Mouse (Mus musculus) kidney, embryonic 15.5 days (tissue): ENCODE data around the gene Ube2h. TPM values are rescaled to one million over a fixed set of nuclear protein-coding genes. Genes with fewer than 3 reads are reported as not detected.

Experiments
- ATAC-seq: fragments of 200-750 bp; cut with Nextera tagmentation; replicated peaks from 2 replicates; pipeline ENCODE4 v1.8.0; 2017; ENCODE audit warnings: moderate TSS enrichment; ENCODE audit not compliant: low FRiP score
- H3K27ac ChIP-seq: fragments of 300-500 bp; sonication (generic); 2 replicates; pipeline ENCODE4 v1.5.1; 2015; ENCODE audit warnings: mild to moderate bottlenecking, inconsistent platforms
- H3K27me3 ChIP-seq: fragments of 300-500 bp; sonication (generic); 2 replicates; pipeline ENCODE4 v1.6.1; 2015; ENCODE audit warnings: inconsistent platforms
- H3K36me3 ChIP-seq: fragments of 300-500 bp; sonication (generic); 2 replicates; pipeline ENCODE4 v1.6.1; 2015; ENCODE audit warnings: inconsistent platforms
- H3K4me1 ChIP-seq: fragments of 300-500 bp; sonication (generic); 2 replicates; pipeline ENCODE4 v1.6.1; 2015; ENCODE audit warnings: inconsistent platforms
- H3K4me2 ChIP-seq: fragments of 300-500 bp; sonication (generic); 2 replicates; pipeline ENCODE4 v1.6.1; 2015; ENCODE audit warnings: moderate library complexity, mild to moderate bottlenecking, inconsistent platforms
- H3K4me3 ChIP-seq: fragments of 300-500 bp; sonication (generic); replicated peaks from 2 replicates; pipeline ENCODE4 v1.5.1; 2015; ENCODE audit warnings: mild to moderate bottlenecking, inconsistent platforms
- H3K9ac ChIP-seq: fragments of 300-500 bp; sonication (generic); 2 replicates; pipeline ENCODE4 v1.6.1; 2015; ENCODE audit warnings: mild to moderate bottlenecking, inconsistent platforms
- H3K9me3 ChIP-seq: fragments of 300-500 bp; sonication (generic); replicated peaks from 2 replicates; pipeline ENCODE4 v1.6.1; 2016; ENCODE audit warnings: inconsistent platforms
- WGBS: fragments of 180-500 bp; shearing (Covaris S2); methylation state at CpG from one replicate; pipeline ENCODE4 v1.1.7; 2015; ENCODE audit warnings: mixed read lengths; 5-methylcytosine and 5-hydroxymethylcytosine counted together
- polyA plus RNA-seq: library from polyadenylated mRNA; unstranded; fragments of >200 nt; fragmentation: Nextera tagmentation; extraction: Ambion mirVana; gene quantifications from 2 replicates; pipeline ENCODE4 v1.2.1, GENCODE M21; 2015

The Ube2h gene
- polyA plus RNA-seq, 1 experiment from 2014 or later: 50.6 TPM

DNA sequence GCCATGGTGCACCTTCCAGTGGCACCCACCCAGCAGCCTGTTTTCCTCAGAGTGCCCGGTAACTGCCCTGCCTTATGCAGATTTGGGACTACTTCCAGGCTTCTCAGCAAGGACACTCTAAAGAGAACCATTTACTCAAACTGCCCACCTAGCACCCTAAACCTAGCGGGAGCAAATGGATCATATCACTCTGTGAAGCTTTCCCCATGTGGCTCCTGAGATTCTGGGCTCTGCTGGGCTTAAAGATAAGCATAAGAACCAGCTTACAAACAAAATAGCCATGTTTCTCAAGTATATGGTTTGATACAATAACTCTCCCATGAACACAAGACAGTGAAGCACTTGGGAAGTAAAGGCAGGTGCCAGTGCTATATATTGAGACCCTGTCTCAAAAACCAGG, 11.8 kb downstream of the Ube2h start:
- Histone ChIP-seq H3K9ac (no peak overlapping the region), H3K4me2 (no peak overlapping the region), H3K9me3 (no peaks in the 10 kb centered on the region), H3K27ac (no peak overlapping the region), H3K4me1 (no peaks in the 10 kb centered on the region), H3K4me3 (no peak overlapping the region), H3K36me3 (peaks cover 68% of the 10 kb centered on the region), H3K27me3 (no peaks in the 10 kb centered on the region)
- ATAC-seq: no peak
- 94% methylated on average over 2 of the region's 2 CpGs for WGBS

DNA sequence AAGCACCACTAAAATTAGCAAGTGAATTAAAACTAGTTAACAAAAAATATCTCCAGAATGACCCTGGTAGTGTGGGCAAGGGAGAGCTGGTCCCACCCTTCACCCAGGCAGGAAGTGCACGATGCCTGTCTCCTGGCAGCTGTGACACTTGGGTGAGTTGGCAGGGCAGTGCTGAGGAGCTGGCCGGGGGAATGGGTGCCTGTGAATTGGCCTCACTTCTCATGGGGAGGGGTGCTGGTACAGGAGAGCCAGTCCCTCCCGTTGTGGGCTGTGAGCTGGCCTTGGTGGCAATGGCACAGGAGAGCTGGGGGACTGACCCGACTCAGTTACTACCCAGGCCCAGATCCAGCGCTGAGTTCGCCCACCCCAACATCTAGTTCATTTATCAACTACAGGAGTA, 16.4 kb downstream of the Ube2h start:
- ATAC-seq: 0 out of 2 replicates have a peak, but pooled peaks have one; percentile 29

DNA sequence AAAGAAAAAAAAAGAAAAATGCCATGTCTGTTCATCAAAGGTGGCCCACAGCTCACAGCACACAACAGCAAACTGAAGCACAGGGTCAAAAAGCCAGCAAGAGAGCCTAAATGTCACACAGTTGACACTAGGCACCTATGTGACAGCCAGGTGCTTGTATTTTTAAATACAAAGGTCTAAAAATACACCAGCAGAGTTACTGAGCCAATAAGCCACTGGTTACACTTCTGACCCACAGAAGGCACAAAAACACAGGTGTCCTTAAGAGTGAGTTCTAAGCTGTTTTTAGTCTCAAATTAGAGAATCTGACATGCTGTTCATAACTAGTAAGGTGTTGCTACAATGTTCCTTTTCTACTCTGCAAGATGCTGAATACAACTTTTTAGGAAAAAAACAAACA, 17.7 kb downstream of the Ube2h start:
- no peak for ATAC-seq
- Histone ChIP-seq H3K4me1 (no peaks in the 10 kb centered on the region), H3K36me3 (peaks cover 72% of the 10 kb centered on the region), H3K4me2 (no peak overlapping the region), H3K9ac (no peak overlapping the region), H3K27ac (no peak overlapping the region), H3K4me3 (no peak overlapping the region), H3K27me3 (no peaks in the 10 kb centered on the region), H3K9me3 (no peaks in the 10 kb centered on the region)

More for the DNA sequence above, 16.4 kb downstream of the Ube2h start:
- no peak overlapping the region for H3K9ac ChIP-seq
- WGBS: 64% methylated on average over 6 of the region's 6 CpGs
- no peak overlapping the region for H3K4me2 ChIP-seq
- H3K4me3 ChIP-seq: no peak overlapping the region
- peaks cover 70% of the 10 kb centered on the region for H3K36me3 ChIP-seq
- H3K27me3 ChIP-seq: no peaks in the 10 kb centered on the region
- no peaks in the 10 kb centered on the region for H3K4me1 ChIP-seq
- no peaks in the 10 kb centered on the region for H3K9me3 ChIP-seq
- no peak overlapping the region for H3K27ac ChIP-seq

DNA sequence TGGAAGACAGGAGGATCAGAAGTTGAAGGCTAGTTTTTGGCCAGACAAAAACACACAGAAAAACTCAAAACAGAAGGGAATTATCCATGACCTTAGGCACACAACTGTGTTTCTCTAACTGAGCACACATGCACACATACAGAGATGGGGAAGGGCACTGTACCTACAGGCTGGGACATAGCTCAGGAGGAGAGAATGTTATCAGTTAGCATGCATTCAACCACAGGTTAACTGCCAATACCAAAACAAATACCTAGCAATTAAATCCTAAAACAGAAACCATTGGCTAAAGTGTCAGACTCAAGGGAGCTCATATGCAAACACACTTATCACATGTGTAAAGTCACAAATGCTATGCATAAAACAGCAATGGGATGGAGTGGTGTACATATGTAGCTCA, 20.2 kb downstream of the Ube2h start:
- Histone ChIP-seq H3K4me1 (no peaks in the 10 kb centered on the region), H3K36me3 (peaks cover 80% of the 10 kb centered on the region), H3K9ac (no peak overlapping the region), H3K9me3 (no peaks in the 10 kb centered on the region), H3K27me3 (no peaks in the 10 kb centered on the region), H3K4me2 (no peak overlapping the region), H3K4me3 (no peak overlapping the region), H3K27ac (no peak overlapping the region)
- no peak for ATAC-seq

GRCm38 (mm10) chr6:30282361-30282760, 22.0 kb downstream of the Ube2h start:
- ATAC-seq: no peak
- H3K4me3 ChIP-seq: no peak overlapping the region
- no peaks in the 10 kb centered on the region for H3K4me1 ChIP-seq
- no peaks in the 10 kb centered on the region for H3K27me3 ChIP-seq
- no peak overlapping the region for H3K4me2 ChIP-seq
- H3K36me3 ChIP-seq: peaks cover 84% of the 10 kb centered on the region
- H3K27ac ChIP-seq: no peak overlapping the region
- H3K9ac ChIP-seq: no peak overlapping the region
- 96% methylated on average over 2 of the region's 2 CpGs for WGBS
- H3K9me3 ChIP-seq: no peaks in the 10 kb centered on the region

DNA sequence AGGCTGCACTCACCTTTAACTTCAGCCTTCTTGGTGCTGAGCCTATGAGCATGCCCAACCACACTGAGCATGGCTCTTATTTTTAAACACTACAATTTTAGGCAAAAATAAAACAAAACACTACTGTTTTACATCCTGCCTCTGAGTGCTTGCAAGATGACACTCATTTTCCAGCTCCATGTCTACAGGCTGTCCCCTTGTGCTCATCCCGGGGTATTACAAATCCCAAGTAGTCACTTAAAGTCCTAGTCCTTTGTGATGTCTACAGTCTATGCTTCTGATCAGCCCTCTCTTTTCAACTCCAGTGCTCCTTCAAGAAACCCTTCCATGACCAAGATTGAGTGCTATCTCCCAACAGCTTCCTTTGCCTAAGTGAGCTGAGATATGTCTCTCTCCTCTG, 26.0 kb downstream of the Ube2h start:
- WGBS: 69% methylated on average over 1 of the region's 1 CpGs
- Histone ChIP-seq H3K4me3 (no peak overlapping the region), H3K4me2 (no peak overlapping the region), H3K9me3 (no peaks in the 10 kb centered on the region), H3K27ac (no peak overlapping the region), H3K9ac (no peak overlapping the region), H3K36me3 (peaks cover 81% of the 10 kb centered on the region), H3K4me1 (no peaks in the 10 kb centered on the region), H3K27me3 (no peaks in the 10 kb centered on the region)
- no peak for ATAC-seq

DNA sequence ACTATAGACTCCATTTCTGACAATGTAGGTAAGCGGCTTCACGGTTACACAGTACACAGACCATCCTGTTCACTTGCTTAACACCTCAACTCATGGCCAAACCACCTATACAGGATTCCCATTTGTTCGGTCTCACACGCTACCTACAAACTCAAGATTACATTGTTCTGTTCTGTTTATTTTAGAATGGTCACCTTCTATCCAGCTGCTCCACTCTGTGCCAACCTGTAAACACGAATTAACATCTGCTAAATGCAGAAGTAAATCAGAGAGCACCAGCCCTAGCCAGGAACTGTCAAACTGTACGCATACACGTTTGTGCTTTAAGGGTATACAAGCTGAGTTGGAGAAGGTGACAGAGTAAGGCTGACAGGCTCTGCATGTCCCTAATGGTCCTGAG, 27.5 kb downstream of the Ube2h start:
- H3K4me1 ChIP-seq: no peaks in the 10 kb centered on the region
- 90% methylated on average over 7 of the region's 7 CpGs for WGBS
- no peak overlapping the region for H3K27ac ChIP-seq
- H3K4me2 ChIP-seq: no peak overlapping the region
- no peak overlapping the region for H3K9ac ChIP-seq
- no peak overlapping the region for H3K4me3 ChIP-seq
- H3K9me3 ChIP-seq: no peaks in the 10 kb centered on the region
- peaks cover 80% of the 10 kb centered on the region for H3K36me3 ChIP-seq
- ATAC-seq: no peak
- no peaks in the 10 kb centered on the region for H3K27me3 ChIP-seq

DNA sequence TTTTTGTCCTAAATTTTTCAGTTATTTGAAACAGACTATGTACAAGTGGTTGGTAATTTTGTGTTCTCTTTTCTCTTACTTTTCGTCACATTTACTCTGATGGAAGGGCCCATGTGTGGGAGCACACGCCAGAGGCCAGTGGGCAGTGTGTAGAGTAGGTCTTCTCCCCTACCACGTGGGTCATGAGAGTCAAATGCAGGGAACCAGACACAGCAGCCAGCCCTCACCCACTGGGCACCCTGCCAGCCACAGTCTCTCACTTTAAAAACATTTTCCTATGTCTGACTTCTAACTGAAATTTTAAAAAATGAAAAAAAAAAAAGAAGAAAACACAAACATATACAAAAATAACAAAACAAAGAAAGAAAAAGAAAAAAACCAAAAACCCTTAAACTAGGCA, 28.0 kb downstream of the Ube2h start:
- Histone ChIP-seq H3K4me2 (no peak overlapping the region), H3K9ac (no peak overlapping the region), H3K4me3 (no peak overlapping the region), H3K36me3 (peaks cover 80% of the 10 kb centered on the region), H3K27me3 (no peaks in the 10 kb centered on the region), H3K4me1 (no peaks in the 10 kb centered on the region), H3K9me3 (no peaks in the 10 kb centered on the region), H3K27ac (no peak overlapping the region)
- WGBS: 63% methylated on average over 3 of the region's 3 CpGs
- no peak for ATAC-seq

GRCm38 (mm10) chr6:30275159-30275847, 29.0 kb downstream of the Ube2h start:
- peaks cover 80% of the 10 kb centered on the region for H3K36me3 ChIP-seq
- WGBS: 78% methylated on average over 5 of the region's 5 CpGs

GRCm38 (mm10) chr6:30272911-30273310, 31.4 kb downstream of the Ube2h start:
- Histone ChIP-seq H3K4me3 (no peak overlapping the region), H3K9me3 (no peaks in the 10 kb centered on the region), H3K27ac (no peak overlapping the region), H3K27me3 (no peaks in the 10 kb centered on the region), H3K4me1 (no peaks in the 10 kb centered on the region), H3K36me3 (peaks cover 73% of the 10 kb centered on the region), H3K9ac (no peak overlapping the region), H3K4me2 (no peak overlapping the region)
- no peak for ATAC-seq
- 61% methylated on average over 3 of the region's 3 CpGs for WGBS

More at GRCm38 (mm10) chr6:30275159-30275847, 29.0 kb downstream of the Ube2h start:
- H3K27me3 ChIP-seq: no peaks in the 10 kb centered on the region
- H3K9ac ChIP-seq: no peak overlapping the region
- H3K27ac ChIP-seq: no peak overlapping the region
- no peaks in the 10 kb centered on the region for H3K4me1 ChIP-seq
- H3K4me3 ChIP-seq: no peak overlapping the region
- ATAC-seq: no peak
- no peak overlapping the region for H3K4me2 ChIP-seq
- H3K9me3 ChIP-seq: no peaks in the 10 kb centered on the region

DNA sequence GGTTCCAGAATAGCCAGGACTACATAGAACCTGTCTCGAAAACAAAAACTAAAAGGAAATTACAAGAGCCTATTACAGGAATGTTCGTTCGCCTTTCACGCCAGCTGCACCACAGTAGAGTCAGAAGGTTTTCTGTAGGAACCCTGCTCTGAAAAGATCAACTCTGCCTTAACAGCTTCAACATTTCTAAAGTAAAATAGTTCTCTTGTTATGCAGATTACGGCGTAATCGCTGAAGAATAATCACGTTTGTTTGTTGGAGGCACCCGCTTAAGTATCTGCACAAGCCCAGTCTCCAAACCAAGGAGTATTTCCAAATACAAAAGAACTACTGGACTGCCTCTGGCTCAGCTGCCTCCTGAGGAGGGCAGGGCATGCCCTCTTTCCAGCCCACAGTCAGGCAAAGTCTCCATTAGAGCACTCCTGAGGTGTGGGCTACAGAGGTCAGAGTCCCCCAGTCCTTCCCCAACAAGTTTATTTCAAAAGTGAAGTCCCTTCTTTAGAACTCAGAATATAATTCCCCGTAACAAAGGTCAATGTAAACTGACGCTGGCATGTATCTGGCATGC, 31.9 kb downstream of the Ube2h start:
- no peak for ATAC-seq
- Histone ChIP-seq H3K4me1 (no peaks in the 10 kb centered on the region), H3K27me3 (no peaks in the 10 kb centered on the region), H3K36me3 (peaks cover 73% of the 10 kb centered on the region), H3K4me3 (no peak overlapping the region), H3K27ac (no peak overlapping the region), H3K9ac (no peak overlapping the region), H3K4me2 (no peak overlapping the region), H3K9me3 (no peaks in the 10 kb centered on the region)
- 90% methylated on average over 11 of the region's 11 CpGs for WGBS

DNA sequence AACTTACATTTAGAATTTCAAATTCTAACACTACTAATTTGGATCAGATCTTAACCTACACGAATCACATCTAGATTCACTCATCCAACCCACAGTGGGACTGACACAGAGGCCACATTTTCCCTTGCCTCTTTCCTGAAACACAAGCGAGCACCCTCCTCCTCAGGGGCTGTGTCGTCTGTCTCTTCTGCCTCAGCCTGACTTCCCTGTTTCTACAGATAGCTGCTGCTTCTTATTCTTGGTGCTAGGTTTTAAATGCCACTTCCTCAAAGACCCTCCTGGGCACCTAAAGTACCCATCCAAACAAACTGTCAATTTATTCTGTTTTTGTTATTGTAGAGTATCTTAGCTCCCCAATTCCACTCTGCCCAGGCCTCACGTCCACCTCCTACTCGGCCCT, 34.5 kb downstream of the Ube2h start:
- H3K36me3 ChIP-seq: peaks cover 75% of the 10 kb centered on the region
- whole genome bisulfite sequencing: 77% methylated on average over 5 of the region's 5 CpGs
- no peak overlapping the region for H3K4me2 ChIP-seq

GRCm38 (mm10) chr6:30267486-30267885, 36.9 kb downstream of the Ube2h start:
- Histone ChIP-seq H3K36me3 (peaks cover 74% of the 10 kb centered on the region), H3K4me3 (no peak overlapping the region), H3K27me3 (no peaks in the 10 kb centered on the region), H3K9ac (no peak overlapping the region), H3K4me1 (0 out of 2 replicates have a peak, but pooled peaks cover 4% of the 10 kb centered on the region), H3K4me2 (no peak overlapping the region), H3K9me3 (no peaks in the 10 kb centered on the region), H3K27ac (no peak overlapping the region)
- ATAC-seq: no peak
- WGBS: 90% methylated on average over 7 of the region's 7 CpGs

More for the DNA sequence above, 34.5 kb downstream of the Ube2h start:
- Histone ChIP-seq H3K9ac (no peak overlapping the region), H3K4me1 (no peaks in the 10 kb centered on the region), H3K27me3 (no peaks in the 10 kb centered on the region), H3K27ac (no peak overlapping the region), H3K9me3 (no peaks in the 10 kb centered on the region), H3K4me3 (no peak overlapping the region)
- no peak for ATAC-seq
